Mouse (Mus musculus) ES-Bruce4 (cell line): ENCODE measurements around the gene Dab1. TPM values are rescaled to one million over a fixed set of nuclear protein-coding genes. Genes with fewer than 3 reads are reported as not detected.

Experiments used
- H3K27ac ChIP-seq: 2 replicates; pipeline ENCODE4 v1.5.1; 2012; ENCODE audit warnings: low read length, inconsistent platforms; ENCODE audit not compliant: insufficient read depth
- H3K27me3 ChIP-seq: 2 replicates; pipeline ENCODE4 v1.6.1; 2012; ENCODE audit warnings: mild to moderate bottlenecking, low read length, inconsistent platforms; ENCODE audit not compliant: control insufficient read depth, poor library complexity, insufficient read depth, severe bottlenecking
- H3K36me3 ChIP-seq: 2 replicates; pipeline ENCODE4 v1.6.1; 2012; ENCODE audit warnings: inconsistent platforms, mild to moderate bottlenecking, low read length, moderate library complexity; ENCODE audit not compliant: control insufficient read depth, poor library complexity, insufficient read depth, severe bottlenecking
- H3K4me1 ChIP-seq: one replicate; pipeline ENCODE4 v1.8.1; 2011; ENCODE audit warnings: low read length; ENCODE audit not compliant: control insufficient read depth, insufficient read depth
- H3K4me3 ChIP-seq: 2 replicates; pipeline ENCODE4 v1.5.1; 2011; ENCODE audit warnings: low read depth, mild to moderate bottlenecking, low read length
- H3K9ac ChIP-seq: 2 replicates; pipeline ENCODE4 v1.6.1; 2012; ENCODE audit warnings: low read depth, mild to moderate bottlenecking, inconsistent platforms; ENCODE audit not compliant: poor library complexity, severe bottlenecking
- H3K9me3 ChIP-seq: replicated peaks from 2 replicates; pipeline ENCODE4 v1.6.1; 2012; ENCODE audit warnings: mild to moderate bottlenecking, low read length, inconsistent platforms; ENCODE audit not compliant: control insufficient read depth, poor library complexity, insufficient read depth, severe bottlenecking
- CTCF ChIP-seq: IDR thresholded peaks from one replicate; pipeline ENCODE4 v1.8.1; 2011; ENCODE audit warnings: low read depth, low read length
- EP300 ChIP-seq: IDR thresholded peaks from 2 replicates; pipeline ENCODE4 v1.6.1; 2011; ENCODE audit warnings: low read depth, low read length; ENCODE audit not compliant: insufficient read depth
- POLR2A ChIP-seq: IDR thresholded peaks from one replicate; pipeline ENCODE4 v1.8.1; 2011; ENCODE audit warnings: low read length; ENCODE audit not compliant: insufficient read depth
- polyA plus RNA-seq: library from polyadenylated mRNA; stranded (reverse); fragments of >200 nt; gene quantifications from 2 replicates; pipeline ENCODE4 v1.2.4, GENCODE M21; 2011; ENCODE audit warnings: low read depth; ENCODE audit not compliant: missing spikeins, insufficient read depth, insufficient read length

Gene Dab1
- polyA plus RNA-seq, 1 experiment: 4.8 TPM

DNA sequence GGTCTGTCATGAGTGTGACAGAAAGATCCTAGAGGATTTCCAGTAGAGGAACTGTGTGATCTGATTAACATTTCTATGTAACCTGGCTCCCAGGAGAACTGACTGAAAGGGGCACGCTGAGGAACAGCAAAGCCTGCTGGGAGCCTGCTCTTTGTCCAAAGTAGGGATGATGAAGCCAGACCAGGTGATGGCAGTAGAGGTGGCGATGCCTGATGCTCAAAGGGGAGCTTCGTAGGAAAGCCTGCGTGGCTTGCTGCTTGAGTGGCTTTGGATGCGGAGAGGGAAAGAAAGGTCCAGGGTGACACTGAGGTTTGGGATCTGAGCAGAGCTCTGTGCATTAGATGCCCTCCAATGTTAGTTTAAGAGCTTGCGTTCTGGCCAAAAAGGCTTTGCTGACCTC lies 584.9 kb downstream of the Dab1 start:
- Histone ChIP-seq H3K9ac (no peak overlapping the region), H3K9me3 (no peaks in the 10 kb centered on the region), H3K36me3 (no peaks in the 10 kb centered on the region), H3K27ac (no peak overlapping the region), H3K4me1 (peaks cover 1% of the 10 kb centered on the region), H3K4me3 (no peak overlapping the region), H3K27me3 (no peaks in the 10 kb centered on the region)
- TF ChIP-seq POLR2A (no peak), EP300 (no peak), CTCF (no peak)

GRCm38 (mm10) chr4:104206639-104207038 lies 587.5 kb downstream of the Dab1 start:
- H3K4me1 ChIP-seq: peaks cover 1% of the 10 kb centered on the region
- H3K36me3 ChIP-seq: no peaks in the 10 kb centered on the region
- no peak overlapping the region for H3K4me3 ChIP-seq
- no peaks in the 10 kb centered on the region for H3K9me3 ChIP-seq
- no peaks in the 10 kb centered on the region for H3K27me3 ChIP-seq
- H3K9ac ChIP-seq: no peak overlapping the region
- TF ChIP-seq CTCF (no peak), EP300 (no peak), POLR2A (no peak)
- H3K27ac ChIP-seq: no peak overlapping the region

- Histone ChIP-seq H3K4me1 (peaks cover 1% of the 10 kb centered on the region), H3K4me3 (no peak overlapping the region), H3K27ac (no peak overlapping the region), H3K27me3 (no peaks in the 10 kb centered on the region), H3K9ac (no peak overlapping the region), H3K36me3 (no peaks in the 10 kb centered on the region), H3K9me3 (no peaks in the 10 kb centered on the region)
- TF ChIP-seq POLR2A (no peak), CTCF (peak; percentile 57)
Measured at GRCm38 (mm10) chr4:104209081-104209480, 589.9 kb downstream of the Dab1 start.

GRCm38 (mm10) chr4:104210796-104211195 lies 591.6 kb downstream of the Dab1 start:
- no peaks in the 10 kb centered on the region for H3K27me3 ChIP-seq
- H3K36me3 ChIP-seq: no peaks in the 10 kb centered on the region
- H3K9me3 ChIP-seq: no peaks in the 10 kb centered on the region
- H3K4me3 ChIP-seq: no peak overlapping the region
- no peak overlapping the region for H3K27ac ChIP-seq
- no peak overlapping the region for H3K9ac ChIP-seq
- TF ChIP-seq EP300 (no peak), CTCF (no peak), POLR2A (no peak)
- no peaks in the 10 kb centered on the region for H3K4me1 ChIP-seq

GRCm38 (mm10) chr4:104211531-104212455 lies 592.6 kb downstream of the Dab1 start:
- Histone ChIP-seq H3K27ac (no peak overlapping the region), H3K27me3 (no peaks in the 10 kb centered on the region), H3K36me3 (no peaks in the 10 kb centered on the region), H3K9me3 (no peaks in the 10 kb centered on the region), H3K9ac (no peak overlapping the region), H3K4me1 (no peaks in the 10 kb centered on the region), H3K4me3 (no peak overlapping the region)
- TF ChIP-seq CTCF (no peak), EP300 (no peak), POLR2A (no peak)

DNA sequence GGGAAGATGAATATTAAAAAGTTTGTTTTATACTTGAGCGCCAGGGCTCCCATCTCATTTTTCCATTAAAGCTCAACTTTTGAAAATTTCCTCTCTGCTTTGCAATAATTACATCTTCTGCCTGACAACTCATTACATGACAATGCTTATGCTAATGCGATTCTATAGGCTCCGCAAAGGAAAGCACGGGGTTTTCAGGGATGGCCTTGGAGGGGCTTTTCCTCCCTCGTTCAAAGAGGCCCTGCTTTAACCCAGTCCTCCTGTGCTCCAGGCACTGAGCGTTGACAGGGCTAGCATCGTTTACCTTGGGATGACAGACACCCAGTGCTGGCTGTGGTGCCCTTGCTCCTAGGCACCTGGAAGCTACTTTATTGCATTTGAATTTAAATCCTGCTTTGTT lies 595.6 kb downstream of the Dab1 start:
- Histone ChIP-seq H3K27ac (no peak overlapping the region), H3K9ac (no peak overlapping the region), H3K4me3 (no peak overlapping the region), H3K4me1 (no peaks in the 10 kb centered on the region), H3K36me3 (no peaks in the 10 kb centered on the region), H3K27me3 (no peaks in the 10 kb centered on the region), H3K9me3 (no peaks in the 10 kb centered on the region)
- TF ChIP-seq EP300 (no peak), CTCF (no peak), POLR2A (no peak)
